Mouse (Mus musculus) lung, postnatal 10 days (tissue): ENCODE measurements at regions not wholly inside any gene's neighbourhood (a gene's known extent, or its start where the extent isn't known, plus 50 kb on each side); places are given as distances from the start of the nearest gene placed in this dataset.

Experiments used
- DNase-seq: peaks from one replicate; pipeline ENCODE4 v3.0.0; 2021

GRCm38 (mm10) chr16:49278478-49278877 is 221.2 kb downstream of the Myh15 start:
- DNase-seq: peak; percentile 84

- DNase-seq: peak; percentile 20
Measured at GRCm38 (mm10) chr16:49288096-49288714, 230.9 kb downstream of the Myh15 start.

GRCm38 (mm10) chr16:49289200-49290079 is 232.2 kb downstream of the Myh15 start:
- DNase-seq: peak; percentile 40

DNA sequence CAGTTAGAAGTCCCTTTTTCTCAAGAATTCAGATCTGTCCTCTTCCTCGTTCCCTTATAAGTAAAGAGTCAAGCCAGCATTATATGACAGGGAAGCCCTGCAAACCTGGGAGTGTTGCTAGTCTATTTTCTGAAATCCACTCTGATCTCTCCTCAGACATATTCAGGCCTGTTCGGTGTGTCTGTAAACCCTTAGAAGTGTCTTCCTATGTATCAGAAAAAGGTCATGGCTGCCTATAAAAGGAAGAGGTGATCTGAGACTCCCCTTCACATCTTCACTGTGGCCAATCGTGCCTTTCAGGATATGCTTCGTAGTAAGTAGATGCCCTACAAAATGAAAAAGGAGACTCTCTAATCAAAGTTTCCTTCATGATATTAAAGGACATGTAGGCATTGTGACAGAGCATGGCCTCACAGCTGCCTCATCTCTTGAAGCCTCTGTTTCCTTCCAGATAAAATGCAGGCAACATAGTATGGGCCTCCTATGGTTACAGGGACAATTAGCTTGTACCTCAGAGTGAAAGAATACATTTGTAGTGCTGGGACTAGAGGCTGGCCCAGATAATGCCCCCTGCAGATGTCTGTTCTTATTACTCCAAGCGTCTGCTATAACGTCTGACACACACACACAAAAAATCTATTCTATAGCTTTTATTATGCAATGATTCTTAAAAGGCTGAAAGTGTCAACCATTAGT is 246.5 kb downstream of the Myh15 start:
- DNase-seq: no peak

DNA sequence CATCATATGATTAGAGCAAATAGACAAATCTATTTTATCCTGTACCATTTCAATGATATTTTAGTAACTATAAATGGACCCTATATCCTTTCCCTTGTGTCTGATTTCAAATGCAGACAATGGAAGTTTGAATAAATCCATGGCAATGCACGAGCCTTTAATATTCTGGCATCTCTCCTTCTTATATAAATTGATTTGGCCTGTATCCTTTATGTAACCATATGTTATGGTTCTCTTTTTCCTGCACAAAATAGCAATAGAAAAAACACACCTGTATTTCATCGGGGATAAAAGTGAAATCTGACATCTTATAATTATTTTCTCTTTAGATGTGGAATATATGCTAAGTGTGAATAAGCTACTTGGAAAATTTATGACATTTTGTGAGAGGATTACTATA is 247.1 kb downstream of the Myh15 start:
- DNase-seq: no peak

- no peak for DNase-seq
Measured at GRCm38 (mm10) chr16:49317061-49317460, 259.8 kb downstream of the Myh15 start.

- no peak for DNase-seq
Measured at GRCm38 (mm10) chr16:49319047-49319678, 261.9 kb downstream of the Myh15 start.

GRCm38 (mm10) chr16:49319774-49320173 is 262.5 kb downstream of the Myh15 start:
- DNase-seq: no peak

DNA sequence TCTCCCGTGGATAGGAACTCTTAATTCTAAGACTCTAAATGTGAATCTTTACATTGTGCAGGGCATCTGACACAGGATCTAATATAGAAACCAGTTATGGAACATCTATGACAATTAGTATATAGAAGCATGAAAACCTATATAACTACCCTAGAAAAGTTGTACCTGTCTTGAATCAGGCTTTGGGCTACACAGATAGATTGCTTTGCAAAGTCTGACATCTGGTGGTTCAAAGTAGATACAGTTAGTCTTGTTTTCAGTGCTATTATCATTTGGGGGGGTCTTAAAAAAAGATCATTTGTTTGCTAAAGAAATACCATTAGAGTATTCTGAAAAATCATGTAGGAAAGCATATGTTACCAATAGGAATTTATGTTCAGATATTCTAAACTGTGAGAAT is 264.7 kb downstream of the Myh15 start:
- DNase-seq: no peak

DNA sequence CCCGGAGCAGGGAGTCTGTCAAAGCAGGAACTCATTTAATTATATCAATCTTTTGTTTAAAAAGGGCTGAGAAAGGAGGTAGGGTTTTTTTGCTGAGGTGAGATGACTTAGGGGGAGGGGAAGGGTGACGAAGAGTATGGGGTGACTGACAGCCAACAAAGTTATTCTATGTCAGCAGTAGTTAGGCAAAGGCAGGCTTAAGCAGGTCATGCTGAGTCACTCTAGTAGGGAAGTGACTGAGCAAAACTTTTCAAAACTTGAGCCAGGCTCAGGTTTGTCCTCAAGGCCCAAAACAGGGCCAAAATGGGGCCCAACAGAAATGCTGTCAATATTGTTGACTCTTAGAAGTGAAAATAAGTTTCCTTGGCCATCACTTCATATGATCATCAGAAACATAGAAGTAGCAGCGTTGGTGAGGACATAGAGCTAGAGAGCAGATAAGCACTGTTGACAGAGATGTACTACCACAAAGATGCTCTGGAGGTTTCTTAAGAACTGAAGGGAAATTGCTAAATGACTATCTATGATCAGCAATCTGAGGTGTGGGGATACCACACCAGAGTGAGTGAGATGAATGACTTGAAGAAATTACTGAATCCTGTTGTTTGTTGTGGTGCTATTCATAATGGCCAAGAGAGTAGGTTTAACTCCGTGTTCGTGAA is 273.6 kb downstream of the Myh15 start:
- DNase-seq: no peak

- peak; percentile 54 for DNase-seq
Measured at GRCm38 (mm10) chr16:49332107-49332722, 274.9 kb downstream of the Myh15 start.

GRCm38 (mm10) chr16:49335916-49336315 is 278.6 kb downstream of the Myh15 start:
- DNase-seq: peak; percentile 51

GRCm38 (mm10) chr16:49337948-49338347 is 280.7 kb downstream of the Myh15 start:
- DNase-seq: no peak

GRCm38 (mm10) chr16:49358404-49358803 is 301.1 kb downstream of the Myh15 start:
- DNase-seq: no peak

DNA sequence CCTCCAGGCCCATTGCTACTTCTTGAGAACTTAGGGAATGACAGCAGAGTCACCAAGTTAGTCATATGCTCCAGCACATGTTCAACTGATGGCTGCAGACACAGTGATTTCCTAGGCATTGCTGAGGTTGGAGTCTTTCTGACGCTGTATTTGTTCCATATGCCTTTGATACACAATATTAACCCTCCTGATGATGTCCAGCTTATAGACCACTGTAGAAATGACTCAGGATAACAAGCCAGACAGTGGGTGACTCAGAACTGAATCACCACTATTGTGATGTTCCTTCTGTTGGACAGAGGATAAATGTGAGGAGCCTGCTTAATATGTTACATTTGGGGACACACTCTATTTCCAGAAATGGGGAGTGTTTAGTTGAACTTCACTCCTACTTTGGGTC is 304.4 kb downstream of the Myh15 start:
- no peak for DNase-seq

GRCm38 (mm10) chr16:49369450-49369849 is 312.2 kb downstream of the Myh15 start:
- peak; percentile 56 for DNase-seq

GRCm38 (mm10) chr16:49375108-49375507 is 317.8 kb downstream of the Myh15 start:
- no peak for DNase-seq

DNA sequence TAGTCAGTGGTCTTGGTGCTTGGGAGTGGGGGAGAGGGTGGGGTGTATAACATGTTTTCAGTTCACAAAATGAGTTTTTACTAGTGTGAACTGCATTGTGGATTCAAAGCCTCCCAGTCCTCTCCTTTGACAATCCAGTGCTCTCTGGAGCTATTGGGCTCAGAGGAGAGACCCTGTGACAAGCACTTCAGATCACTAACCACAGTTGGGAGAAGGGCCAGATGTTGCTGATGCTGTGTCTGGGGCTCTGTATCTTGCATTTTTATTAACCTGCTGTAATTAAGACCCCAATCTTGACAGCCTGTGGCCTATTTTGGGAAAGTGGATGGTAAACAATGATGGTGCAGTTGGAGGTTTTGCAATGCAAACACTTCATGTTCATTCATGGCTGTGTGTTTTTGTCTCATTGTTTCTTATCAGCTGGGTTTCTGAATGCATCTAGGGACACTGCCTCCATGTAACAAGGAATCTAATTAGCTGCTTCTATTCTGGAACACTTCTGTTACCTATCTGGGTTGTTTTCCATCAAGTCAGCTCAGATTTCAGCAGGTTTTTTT is 320.0 kb upstream of the Ift57 start:
- DNase-seq: no peak

- no peak for DNase-seq
Measured at GRCm38 (mm10) chr16:49388135-49388534, 310.9 kb upstream of the Ift57 start.

GRCm38 (mm10) chr16:49407956-49408795 is 290.9 kb upstream of the Ift57 start:
- no peak for DNase-seq

- no peak for DNase-seq
Measured at GRCm38 (mm10) chr16:49409235-49409634, 289.8 kb upstream of the Ift57 start.
